Mouse (Mus musculus): ENCODE data around the gene Pth2.
"Not testable (repeated sequence)": the region's sequence is repeated elsewhere in the genome, so short reads cannot be mapped to it uniquely, and the experiment has no call there.

The Pth2 gene

DNA sequence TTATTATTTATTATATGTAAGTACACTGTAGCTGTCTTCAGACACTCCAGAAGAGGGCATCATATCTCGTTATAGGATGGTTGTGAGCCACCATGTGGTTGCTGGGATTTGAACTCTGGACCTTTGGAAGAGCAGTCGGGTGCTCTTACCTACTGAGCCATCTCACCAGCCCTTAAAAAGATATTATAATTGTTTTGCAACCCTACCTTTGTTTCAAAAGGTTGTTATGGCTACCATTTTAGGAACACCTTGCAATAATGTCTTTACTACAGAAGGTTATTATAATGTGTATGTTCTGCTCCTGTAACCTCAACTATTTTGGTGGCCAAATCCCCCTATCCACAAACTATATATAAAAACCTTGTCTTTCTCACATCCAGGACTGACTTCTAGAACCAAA lies 27.7 kb upstream of the Pth2 start:
- ATAC-seq (ENCODE audit: insufficient number of reproducible peaks, low FRiP score, low TSS enrichment) = not testable (repeated sequence)

DNA sequence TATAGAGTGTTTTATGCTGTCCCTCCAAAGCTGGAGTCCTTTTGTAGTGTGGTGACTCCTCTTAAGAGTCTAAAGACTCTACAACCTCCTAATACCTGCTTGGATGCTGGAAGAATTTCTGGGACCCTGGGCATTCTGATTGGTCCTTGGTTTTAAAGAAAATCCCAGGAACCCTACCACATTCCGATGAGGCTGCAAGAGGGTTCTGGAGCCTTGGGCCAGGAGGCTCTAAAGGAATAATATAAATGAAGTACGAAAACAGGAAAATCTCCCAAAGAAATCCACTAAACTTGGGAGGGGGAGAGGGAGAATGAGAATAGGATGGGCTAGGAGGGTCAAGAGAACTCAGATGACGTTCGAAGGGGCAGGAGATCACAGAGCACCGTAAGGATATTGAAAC lies 27.2 kb upstream of the Pth2 start:
- ATAC-seq (ENCODE audit: insufficient number of reproducible peaks, low FRiP score, low TSS enrichment) = no peak

DNA sequence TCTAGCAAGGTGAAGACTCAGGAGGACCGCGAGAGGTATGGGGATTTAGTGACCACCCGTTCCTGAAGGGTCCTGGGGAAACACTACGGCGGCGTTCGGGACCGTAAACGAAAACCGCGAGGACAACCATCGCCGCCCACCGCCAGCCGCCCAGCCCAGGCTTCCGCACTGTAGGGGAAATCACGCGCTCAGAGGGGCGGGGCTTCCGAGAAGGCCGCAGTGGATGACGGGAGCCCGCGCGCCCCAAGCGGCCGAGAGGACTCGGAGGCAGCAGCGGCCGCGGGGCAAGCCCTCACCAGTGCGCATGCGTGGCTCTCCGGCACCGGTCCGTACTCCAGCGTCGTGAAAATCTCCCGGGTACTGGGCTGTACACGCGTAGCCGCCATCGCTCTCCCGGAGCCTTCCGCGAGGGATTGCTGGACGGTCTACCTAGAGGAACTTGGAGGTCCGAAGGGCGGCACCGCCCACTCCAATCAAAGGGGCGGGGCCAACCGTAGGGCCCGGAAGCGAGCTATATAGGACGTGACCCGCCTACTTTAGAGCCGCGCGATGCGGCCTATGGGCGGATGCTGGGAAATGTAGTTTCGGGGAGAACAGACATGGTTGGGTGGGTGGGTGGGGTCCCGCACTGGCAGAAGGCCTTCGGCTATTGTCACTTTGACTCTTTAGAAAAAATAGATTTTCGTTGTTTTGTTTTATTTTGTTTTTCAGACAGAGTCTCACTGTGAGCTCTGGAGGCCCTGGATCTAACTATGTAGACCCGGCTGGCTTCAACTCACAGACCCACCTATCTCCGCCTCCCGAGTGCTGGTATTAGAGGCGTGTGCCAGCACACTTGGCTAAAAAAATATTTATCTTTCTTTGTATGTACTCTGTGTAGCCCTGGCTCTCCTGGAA lies 26.5 kb upstream of the Pth2 start, which contains the start of the genes Pih1d1 and Aldh16a1:
TSS of gene Pih1d1 (plus strand) at position 208 of the 897 bp plus-strand sequence.
TSS of gene Aldh16a1 (minus strand) at position 489 of the 897 bp plus-strand sequence.
- peak; percentile 84 for ATAC-seq (ENCODE audit: insufficient number of reproducible peaks, low FRiP score, low TSS enrichment)

DNA sequence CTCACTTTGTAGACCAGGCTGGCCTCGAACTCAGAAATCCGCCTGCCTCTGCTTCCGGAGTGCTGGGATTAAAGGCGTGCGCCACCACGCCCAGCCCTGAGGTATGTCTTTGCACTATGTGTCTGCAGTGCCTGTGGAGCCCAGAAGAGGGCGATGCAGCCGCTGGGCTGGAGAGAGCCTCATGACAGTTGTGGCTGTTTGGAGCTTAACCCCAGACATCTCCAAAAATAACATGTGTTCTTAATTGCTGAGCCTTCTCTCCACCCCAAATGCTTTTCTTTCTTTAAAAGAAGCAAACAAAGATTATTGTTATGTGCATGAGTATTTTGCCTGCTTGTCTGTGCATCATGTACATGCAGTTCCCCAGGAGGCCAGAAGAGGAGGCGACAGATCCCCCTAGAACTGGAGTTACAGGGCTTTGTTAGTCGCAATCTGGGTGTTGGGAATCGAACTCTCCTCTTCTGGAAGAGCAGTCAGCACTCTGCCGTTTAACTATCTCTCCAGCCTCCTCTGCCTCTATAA lies 25.7 kb upstream of the Pth2 start:
- ATAC-seq (ENCODE audit: insufficient number of reproducible peaks, low FRiP score, low TSS enrichment) = no peak

DNA sequence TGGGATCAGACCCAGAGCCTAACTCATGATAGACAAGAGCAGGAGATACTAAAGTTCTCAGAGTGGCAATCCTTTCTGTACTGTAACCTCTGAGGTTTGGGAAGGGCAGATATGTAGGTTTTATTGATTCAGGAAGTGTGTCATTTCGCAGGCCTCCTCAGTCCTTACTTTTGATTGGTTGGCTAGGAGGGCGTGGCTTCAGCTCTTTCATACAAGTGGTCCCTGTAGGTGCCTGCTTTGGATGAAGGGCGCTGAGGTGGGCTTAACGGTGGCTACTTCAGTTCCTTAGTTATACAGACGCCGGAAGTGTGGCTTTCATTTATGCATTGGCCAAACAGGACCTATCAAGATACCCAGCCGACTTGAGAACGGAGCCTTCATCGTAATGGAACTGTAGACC lies 25.2 kb upstream of the Pth2 start:
- no peak for ATAC-seq (ENCODE audit: insufficient number of reproducible peaks, low FRiP score, low TSS enrichment)

DNA sequence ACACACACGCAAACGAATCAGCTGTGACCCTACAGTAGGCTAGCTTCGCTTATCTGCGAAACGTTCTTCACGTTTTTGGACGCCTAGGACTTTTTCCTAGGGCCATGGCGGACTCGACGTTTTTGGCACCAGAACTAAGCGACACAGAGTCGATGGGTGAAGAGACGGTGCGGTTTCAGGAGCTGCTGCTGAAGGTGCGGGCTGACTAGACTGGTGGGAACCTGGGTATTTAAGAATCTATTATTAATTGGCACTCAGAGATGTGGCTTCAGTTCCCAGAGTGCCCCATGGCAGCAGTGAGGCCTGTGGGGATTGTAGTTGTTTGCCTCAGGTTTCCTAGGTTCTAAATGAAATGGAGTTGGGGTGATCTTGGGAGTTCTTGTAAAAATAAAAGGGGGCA lies 24.6 kb upstream of the Pth2 start:
- no peak for ATAC-seq (ENCODE audit: insufficient number of reproducible peaks, low FRiP score, low TSS enrichment)

DNA sequence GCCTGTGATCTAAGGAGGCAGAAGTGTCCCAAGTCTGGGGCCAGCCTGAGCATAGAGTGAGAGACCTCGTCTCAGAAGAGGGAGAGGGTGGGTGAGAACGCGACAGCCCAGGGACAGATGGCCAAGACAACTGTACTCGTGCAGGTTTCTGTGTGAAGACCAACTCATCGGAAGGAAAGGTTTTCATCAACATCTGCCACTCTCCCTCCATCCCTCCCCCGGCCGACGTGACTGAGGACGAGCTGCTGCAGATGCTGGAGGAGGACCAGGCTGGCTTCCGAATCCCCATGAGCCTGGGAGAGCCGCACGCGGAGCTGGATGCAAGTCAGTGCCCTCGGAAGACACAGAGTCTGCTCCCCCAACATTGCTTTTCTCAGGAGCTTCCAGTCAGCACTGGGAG lies 23.3 kb upstream of the Pth2 start:
- ATAC-seq (ENCODE audit: insufficient number of reproducible peaks, low FRiP score, low TSS enrichment) = no peak

DNA sequence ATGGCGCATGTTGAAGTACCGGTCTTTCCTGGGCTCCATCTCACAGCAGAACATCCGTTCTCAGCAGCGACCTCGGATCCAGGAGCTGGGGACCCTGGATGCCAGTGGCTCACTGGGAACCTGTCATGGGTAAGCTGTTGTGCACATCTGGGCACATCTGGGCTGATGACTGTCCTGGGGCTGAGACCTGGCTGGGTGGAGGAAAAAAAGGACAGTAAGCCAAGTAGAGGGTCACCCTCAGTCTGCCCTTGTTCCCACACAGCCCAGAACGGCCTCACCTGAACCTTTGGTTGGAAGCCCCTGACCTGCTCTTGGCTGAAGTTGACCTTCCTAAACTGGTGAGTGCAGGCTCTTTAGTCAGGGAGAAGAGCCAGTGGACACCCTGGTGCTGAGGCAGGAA lies 21.8 kb upstream of the Pth2 start:
- no peak for ATAC-seq (ENCODE audit: insufficient number of reproducible peaks, low FRiP score, low TSS enrichment)

DNA sequence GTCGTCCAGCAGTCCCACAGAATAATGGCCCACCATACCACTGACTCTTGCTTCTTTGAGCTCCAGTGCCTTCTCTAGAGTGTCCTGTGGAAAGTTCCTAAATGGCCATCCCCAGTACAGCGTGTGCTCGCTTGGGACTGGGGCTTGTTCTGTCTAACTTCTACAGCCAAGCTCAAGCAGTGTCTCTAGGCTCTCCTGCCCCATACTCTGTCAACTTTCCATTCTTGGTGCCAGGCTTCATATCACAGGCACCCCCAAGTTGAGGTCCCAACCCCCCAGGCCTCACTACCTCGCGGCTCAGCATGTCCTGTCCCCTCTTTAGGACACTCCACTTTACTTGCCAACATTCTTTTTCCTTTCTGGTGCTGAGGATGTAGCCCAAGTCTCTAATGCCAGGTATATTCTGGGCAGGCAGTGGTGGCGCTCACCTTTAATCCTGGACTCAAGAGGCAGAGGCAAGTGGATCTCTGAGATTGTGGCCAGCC lies 20.4 kb upstream of the Pth2 start:
- ATAC-seq (ENCODE audit: insufficient number of reproducible peaks, low FRiP score, low TSS enrichment) = no peak

DNA sequence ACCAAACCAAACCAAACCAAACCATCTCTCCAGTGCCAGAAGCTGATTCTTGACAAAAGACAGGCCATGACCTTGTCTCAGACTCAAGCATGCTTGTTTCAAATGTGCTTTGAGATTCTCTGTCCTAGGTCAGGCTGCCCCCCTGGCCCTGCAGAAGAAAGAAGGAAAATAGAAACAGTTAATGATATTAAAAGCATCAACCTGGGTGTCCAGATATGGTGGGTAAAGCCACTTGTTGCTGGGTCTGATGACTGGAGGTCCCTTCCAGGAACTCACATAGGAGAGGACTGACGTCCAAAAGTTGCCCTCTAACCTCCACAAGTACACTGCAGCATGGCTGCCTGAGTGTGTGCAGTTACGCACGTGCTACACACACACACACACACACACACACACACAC lies 19.9 kb upstream of the Pth2 start:
- ATAC-seq (ENCODE audit: insufficient number of reproducible peaks, low FRiP score, low TSS enrichment) = no peak

DNA sequence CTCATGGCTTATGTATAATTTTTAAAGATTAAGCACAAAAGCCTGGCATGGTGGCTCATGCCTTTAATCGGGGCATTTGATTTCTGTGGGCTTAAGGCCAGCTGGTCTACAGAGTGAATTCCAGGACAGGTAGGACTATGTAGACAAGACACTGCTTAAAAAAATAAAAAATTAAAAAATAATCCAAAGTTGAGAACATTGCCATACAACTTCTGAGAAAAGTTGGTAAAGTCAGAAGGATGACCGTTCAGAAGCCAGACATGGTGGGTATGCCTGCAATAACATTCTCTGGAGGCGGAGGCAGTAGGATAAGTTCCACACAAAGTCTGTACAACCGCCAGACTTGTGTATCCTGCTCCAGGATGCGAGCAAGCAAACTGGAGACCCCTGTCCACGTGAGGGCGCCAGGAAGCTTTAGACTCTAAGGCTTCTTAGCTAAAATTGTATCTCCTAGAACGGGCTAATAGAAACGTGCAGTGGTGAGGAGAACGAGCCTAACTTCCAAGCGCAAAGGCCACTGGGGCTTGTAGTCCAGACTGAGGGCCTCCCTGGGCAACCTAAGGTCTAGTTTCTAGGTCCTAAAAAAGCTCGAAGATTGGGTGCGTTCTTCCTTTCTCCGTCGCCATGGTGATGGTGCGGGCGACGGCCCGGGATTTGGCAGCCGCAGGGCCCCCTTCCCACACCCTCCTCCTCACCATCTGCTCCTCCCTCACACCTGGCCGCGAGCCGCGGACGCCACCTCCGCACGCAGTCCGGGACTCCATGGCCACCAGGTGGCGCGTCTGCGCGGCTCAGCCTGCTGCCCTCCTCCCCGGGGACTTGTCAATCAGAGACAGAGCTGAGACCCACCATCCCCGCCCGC lies 19.0 kb upstream of the Pth2 start:
- peak; percentile 79 for ATAC-seq (ENCODE audit: insufficient number of reproducible peaks, low FRiP score, low TSS enrichment)

DNA sequence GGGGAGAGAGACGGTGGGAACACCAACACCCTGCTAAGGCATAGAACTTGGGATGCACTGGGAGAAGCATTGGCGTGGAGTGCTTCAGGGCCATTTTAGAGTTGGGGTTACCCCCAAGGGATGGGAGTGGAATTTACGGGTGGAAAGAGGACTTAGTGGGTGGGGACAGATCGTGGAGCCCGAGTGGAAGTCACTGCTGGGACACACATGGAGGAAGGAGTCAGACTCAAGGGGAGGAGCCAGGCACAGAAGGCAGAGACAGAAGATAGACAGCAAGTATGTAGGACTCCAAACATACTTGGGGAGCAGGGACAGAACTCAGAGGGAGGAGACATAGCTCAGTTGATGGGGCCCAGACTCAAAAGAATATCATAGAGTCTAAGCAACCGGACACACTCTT lies 18.2 kb upstream of the Pth2 start:
- ATAC-seq (ENCODE audit: insufficient number of reproducible peaks, low FRiP score, low TSS enrichment) = peak; percentile 1; the same call in 1 of the 2 replicates

DNA sequence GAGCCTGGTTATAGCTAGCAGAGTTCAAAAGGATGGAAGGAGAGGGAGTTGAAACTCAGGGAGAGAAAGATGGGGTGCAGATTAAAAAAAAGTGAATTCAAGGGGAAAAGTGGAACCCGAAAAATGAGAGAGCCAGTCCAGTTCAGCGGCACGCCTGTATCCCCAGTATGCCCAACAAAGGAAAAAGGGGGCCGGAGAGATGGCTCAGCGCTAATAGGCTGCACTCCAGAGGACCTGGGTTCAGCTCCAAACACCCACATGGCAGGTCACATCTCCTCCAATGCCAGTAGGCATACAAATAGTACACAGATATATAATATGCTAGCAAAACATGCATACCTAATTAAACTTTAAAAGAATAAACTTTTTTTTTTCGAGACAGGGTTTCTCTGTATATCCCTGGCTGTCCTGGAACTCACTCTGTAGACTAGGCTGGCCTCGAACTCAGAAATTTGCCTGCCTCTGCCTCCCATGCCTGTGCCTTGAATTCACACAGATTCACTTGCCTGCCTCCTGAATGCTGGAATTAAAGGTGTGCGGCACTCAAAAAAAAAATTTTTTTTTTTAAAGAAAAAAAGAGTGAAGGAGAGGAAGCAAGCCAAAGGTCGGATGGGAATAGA lies 17.7 kb upstream of the Pth2 start:
- no peak for ATAC-seq (ENCODE audit: insufficient number of reproducible peaks, low FRiP score, low TSS enrichment)

DNA sequence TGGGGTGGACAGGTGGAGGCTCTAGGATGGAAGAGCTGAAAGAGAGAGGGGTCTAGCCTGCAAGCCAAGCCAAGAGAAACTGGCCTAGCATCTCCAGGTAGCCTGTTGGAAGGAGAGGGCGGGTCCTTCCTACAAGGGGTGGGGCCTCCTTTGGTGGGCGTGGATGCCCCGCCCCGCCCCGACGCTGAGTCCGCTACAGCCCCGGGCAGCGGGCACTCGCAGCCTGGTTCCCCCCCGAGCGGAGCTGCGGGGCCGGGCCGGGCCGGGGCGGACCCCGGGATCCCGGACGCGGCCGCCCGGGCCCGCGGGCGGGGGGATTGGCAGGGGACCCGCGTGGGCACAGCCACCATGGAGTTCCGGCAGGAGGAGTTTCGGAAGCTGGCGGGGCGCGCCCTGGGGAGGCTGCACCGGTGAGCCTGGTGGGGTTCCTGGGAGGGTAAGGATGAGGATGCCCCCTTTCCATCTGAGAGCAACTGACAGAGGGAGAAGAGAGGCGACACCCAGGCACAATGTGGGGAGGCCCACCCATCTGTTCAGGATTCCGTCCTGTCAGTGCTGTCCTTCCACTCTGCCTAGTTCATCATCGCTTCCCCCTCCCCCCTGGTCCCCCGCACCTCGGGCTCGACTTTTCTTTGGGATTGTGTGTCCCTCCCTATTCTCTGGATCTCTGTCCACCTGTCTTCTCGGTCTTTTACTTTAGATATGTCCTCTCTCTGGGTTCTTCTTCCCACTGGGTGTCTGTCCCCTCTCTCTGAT lies 16.9 kb upstream of the Pth2 start, which contains the start of gene Slc17a7:
TSS of gene Slc17a7 (plus strand) at position 215 of the 756 bp plus-strand sequence.
- ATAC-seq (ENCODE audit: insufficient number of reproducible peaks, low FRiP score, low TSS enrichment) = peak; percentile 5; the same call in 1 of the 2 replicates

DNA sequence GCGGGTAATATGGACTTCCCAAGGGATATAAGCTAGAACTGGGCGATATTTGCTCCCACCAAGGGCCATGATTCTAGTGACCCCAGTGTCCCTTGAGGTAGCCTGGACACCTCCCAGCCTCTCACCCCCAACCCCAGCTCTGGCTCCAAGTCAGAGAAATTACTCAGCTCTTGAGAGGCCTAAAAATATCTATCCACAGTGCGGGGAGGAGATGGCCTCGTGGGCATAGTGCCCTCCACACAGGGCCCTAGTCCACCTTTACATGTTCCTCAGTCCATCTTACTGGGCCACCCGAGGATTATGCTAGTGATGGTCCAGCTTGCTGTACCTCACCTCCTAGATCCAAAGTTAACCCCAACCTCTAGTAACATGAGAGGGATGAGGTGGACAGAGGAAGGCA lies 16.0 kb upstream of the Pth2 start:
- no peak for ATAC-seq (ENCODE audit: insufficient number of reproducible peaks, low FRiP score, low TSS enrichment)

DNA sequence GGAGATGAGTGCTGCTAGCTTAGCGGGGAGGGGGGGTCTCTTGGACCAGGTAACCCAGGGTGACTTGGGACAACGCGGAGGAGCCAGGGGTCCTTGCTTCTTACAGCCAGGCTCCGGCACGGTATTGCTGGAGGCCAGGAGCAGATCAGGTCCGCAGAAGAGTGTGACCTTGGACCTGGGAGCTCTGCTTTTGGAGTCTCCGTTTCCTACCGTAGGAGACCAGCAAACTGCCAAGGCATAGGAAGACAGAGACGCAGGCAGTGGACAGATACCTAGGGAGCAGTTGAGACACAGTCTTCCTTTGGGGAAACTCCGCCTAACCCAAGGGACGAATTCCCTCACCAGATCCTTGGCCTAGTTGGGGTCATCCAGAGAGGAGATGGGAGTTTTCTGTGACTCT lies 15.1 kb upstream of the Pth2 start:
- no peak for ATAC-seq (ENCODE audit: insufficient number of reproducible peaks, low FRiP score, low TSS enrichment)

DNA sequence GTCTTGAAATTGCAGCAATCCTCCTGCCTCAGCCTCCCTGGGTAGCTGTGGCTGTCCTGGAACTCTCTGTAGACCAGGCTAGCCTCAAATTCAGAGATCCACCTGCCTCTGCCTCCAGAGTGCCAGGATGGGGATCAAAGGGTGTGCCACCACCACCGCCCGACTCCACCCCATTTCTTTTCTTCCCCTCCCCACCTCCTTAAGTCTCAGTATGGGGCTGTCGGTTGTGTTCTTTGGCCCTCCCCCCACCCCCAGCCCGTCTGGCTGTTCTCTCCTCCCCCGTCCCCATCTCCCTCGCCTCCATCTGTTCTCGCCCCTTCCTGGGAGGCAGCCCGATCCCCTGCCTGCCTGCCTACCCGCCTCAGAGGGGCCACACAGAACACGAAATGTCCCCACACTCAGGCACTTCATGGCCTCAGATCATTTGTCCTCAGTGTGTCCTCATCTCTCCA lies 13.8 kb upstream of the Pth2 start:
- no peak for ATAC-seq (ENCODE audit: insufficient number of reproducible peaks, low FRiP score, low TSS enrichment)

DNA sequence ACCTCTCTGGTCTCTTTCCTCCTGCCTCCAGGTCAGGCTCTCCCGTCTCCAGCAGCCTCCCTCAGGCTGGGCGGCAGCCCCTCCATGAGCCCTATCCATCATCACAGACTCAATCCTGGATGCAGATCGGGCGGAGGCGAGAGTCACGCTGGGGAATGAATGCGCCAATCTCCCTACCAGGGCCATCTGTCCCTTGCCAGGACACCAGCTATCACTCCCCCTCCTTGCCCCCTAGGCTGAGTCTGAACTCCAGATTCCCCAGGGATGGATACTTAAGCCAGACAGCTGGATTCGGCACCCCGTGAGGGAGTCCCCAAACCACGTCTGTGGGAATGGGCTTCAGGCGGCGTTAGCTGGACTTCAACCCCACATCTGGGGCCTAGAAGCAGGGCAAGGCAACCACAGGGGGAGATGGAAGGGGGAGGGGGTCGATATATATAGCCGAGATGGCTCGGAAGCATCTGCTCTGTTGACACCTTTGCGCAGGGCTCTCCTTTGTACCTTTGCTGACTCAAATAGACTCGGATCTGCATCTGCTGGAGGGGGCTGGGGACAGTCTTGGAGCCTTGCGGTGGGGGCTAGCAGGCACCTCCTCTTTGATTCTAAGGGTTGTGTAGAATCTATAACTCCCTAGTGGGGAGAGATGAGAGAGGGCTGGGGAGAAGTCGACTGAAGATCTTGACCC lies 12.9 kb upstream of the Pth2 start:
- ATAC-seq (ENCODE audit: insufficient number of reproducible peaks, low FRiP score, low TSS enrichment) = peak; percentile 8; the same call in 1 of the 2 replicates

DNA sequence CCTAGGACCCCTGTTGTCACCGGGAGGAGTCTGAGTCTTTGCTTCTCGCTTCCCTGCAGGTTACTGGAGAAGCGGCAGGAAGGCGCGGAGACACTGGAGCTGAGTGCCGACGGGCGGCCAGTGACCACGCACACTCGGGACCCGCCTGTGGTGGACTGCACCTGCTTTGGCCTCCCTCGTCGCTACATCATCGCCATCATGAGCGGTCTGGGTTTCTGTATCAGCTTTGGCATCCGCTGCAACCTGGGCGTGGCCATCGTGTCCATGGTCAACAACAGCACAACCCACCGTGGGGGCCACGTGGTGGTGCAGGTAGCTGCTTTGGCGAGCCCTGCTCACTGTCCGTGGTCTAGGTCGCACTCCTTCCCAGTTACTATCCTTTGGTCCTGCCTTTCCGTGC lies 12.1 kb upstream of the Pth2 start:
- ATAC-seq (ENCODE audit: insufficient number of reproducible peaks, low FRiP score, low TSS enrichment) = no peak
